Mouse (Mus musculus): ENCODE results near the gene Crebl2.

- no peak for TF ChIP-seq CTCF (IDR thresholded peaks at IDR 0.05; ENCODE audit: extremely low read depth, insufficient read depth, low read length)
- no peak for TF ChIP-seq POLR2A (IDR thresholded peaks at IDR 0.05; ENCODE audit: extremely low read depth, insufficient read depth, low read length)
Observed at GRCm38 (mm10) chr6:134849985-134850384, 20.0 kb downstream of the Crebl2 start.
